ENCODE assay signal across 8 mouse cellular contexts in the genomic region with DNA sequence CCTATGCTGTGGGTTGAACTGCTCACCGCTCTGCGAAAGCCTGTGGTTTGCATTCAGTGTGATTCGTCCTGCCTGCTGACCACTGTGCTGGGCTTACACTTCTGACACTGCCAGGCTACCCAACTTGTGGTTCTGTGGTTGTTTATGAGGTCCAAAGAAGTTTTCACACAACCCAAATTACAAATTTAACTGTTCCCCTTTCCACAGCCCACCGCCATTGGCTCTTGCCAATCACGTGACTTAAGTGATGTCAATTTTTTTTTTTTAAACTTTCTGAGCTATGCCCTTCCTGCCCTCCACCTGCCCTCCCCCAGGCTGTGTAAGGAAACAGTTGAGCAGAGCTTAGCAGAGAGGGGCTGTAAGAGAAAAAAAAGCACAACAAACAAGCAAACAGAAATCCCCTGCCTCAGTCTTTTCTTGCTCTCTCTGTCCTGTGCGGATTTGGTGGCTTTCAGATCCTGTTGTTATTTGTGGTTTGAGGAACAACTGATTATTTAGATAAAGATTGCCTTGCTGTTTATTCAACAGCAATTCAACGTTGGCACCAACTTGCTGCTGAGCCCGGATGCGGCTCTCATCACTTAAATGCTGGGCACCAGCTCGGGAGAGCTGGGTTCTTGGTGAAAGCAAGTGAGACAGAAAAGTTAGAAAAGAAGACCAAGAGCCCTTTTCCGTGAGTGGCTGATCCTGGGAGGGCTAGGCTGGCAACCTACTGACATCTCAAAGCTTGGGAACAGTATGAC. TPM values are rescaled to one million over a fixed set of nuclear protein-coding genes. Genes with fewer than 3 reads are reported as not detected.
DNase-seq lines count a peak whose midpoint lies in the region; ATAC-seq and TF ChIP-seq lines count a peak whose summit lies in the region.
"Had no signal": no experiment of that assay in that cellular context is flagged by ENCODE, and none has a peak within 500 bp of the region (broad histone marks: within the 10 kb centered on the region; RNA-seq: fewer than 3 reads in every experiment).

A gene (minus strand): TSS at position 242 of the 743 bp plus-strand sequence.

- no peak within 1 kb of the TSS for H3K27ac ChIP-seq in stomach, embryonic 15.5 days
- no peak within 1 kb of the TSS for H3K27ac ChIP-seq in stomach, postnatal 0 days (replicated peaks)
- no peak within 1 kb of the TSS for H3K27ac ChIP-seq in embryonic facial prominence, embryonic 15.5 days (replicated peaks)
- peak within 1 kb of the TSS; percentile 16; the same call in 1 of the 2 replicates for H3K27ac ChIP-seq in lung, embryonic 15.5 days
- peak within 1 kb of the TSS; percentile 6; the same call in 1 of the 2 replicates for H3K27ac ChIP-seq in stomach, embryonic 16.5 days (ENCODE audit: low read length)
- H3K27ac ChIP-seq in kidney, embryonic 14.5 days (ENCODE audit: low read depth, low read length): no peak within 1 kb of the TSS
- H3K27ac ChIP-seq: kidney, postnatal 0 days had no signal

- no peaks in the 10 kb centered on the region for H3K9me3 ChIP-seq in stomach, embryonic 15.5 days
- H3K9me3 ChIP-seq in stomach, postnatal 0 days (ENCODE audit: control insufficient read depth, low read length): no peaks in the 10 kb centered on the region
- no peaks in the 10 kb centered on the region for H3K9me3 ChIP-seq in embryonic facial prominence, embryonic 15.5 days (replicated peaks)
- H3K9me3 ChIP-seq in lung, embryonic 15.5 days: no peaks in the 10 kb centered on the region
- H3K9me3 ChIP-seq in stomach, embryonic 16.5 days (replicated peaks; ENCODE audit: control insufficient read depth, low read length): no peaks in the 10 kb centered on the region
- no peaks in the 10 kb centered on the region for H3K9me3 ChIP-seq in kidney, embryonic 14.5 days (ENCODE audit: control insufficient read depth, low read length)

- no peaks in the 10 kb centered on the region for H3K27me3 ChIP-seq in stomach, embryonic 15.5 days (replicated peaks)
- H3K27me3 ChIP-seq in stomach, postnatal 0 days (ENCODE audit: control insufficient read depth, insufficient read depth, low read length): no peaks in the 10 kb centered on the region
- H3K27me3 ChIP-seq in embryonic facial prominence, embryonic 15.5 days: no peaks in the 10 kb centered on the region
- H3K27me3 ChIP-seq in lung, embryonic 15.5 days: no peaks in the 10 kb centered on the region
- H3K27me3 ChIP-seq in stomach, embryonic 16.5 days (ENCODE audit: control insufficient read depth, insufficient read depth, low read length): no peaks in the 10 kb centered on the region
- no peaks in the 10 kb centered on the region; the same call in 1 of the 2 replicates for H3K27me3 ChIP-seq in kidney, embryonic 14.5 days (ENCODE audit: control insufficient read depth, insufficient read depth, low read length)

- H3K4me1 ChIP-seq in stomach, embryonic 15.5 days: 0 out of 2 replicates have a peak, but pooled peaks cover 5% of the 10 kb centered on the region
- H3K4me1 ChIP-seq in stomach, postnatal 0 days (replicated peaks; ENCODE audit: control insufficient read depth, insufficient read depth): no peaks in the 10 kb centered on the region
- peaks cover 31% of the 10 kb centered on the region for H3K4me1 ChIP-seq in embryonic facial prominence, embryonic 15.5 days
- 0 out of 2 replicates have a peak, but pooled peaks cover 14% of the 10 kb centered on the region for H3K4me1 ChIP-seq in lung, embryonic 15.5 days
- no peaks in the 10 kb centered on the region for H3K4me1 ChIP-seq in stomach, embryonic 16.5 days (ENCODE audit: control insufficient read depth, insufficient read depth, low read length)
- 0 out of 2 replicates have a peak, but pooled peaks cover 10% of the 10 kb centered on the region for H3K4me1 ChIP-seq in kidney, embryonic 14.5 days (ENCODE audit: control insufficient read depth, insufficient read depth, low read length)

- no peak for TF ChIP-seq EP300 in stomach, postnatal 0 days (optimal IDR thresholded peaks at IDR 0.05)

- ATAC-seq in stomach, embryonic 15.5 days (ENCODE audit: insufficient read depth, low FRiP score, low read depth): no peak
- ATAC-seq in stomach, postnatal 0 days (ENCODE audit: low FRiP score, low TSS enrichment): no peak
- ATAC-seq in embryonic facial prominence, embryonic 15.5 days (ENCODE audit: insufficient number of reproducible peaks, low FRiP score, low TSS enrichment, low read depth): no peak
- no peak for ATAC-seq in lung, embryonic 15.5 days (ENCODE audit: borderline replicate concordance, extremely low read depth, low FRiP score, low TSS enrichment)
- ATAC-seq in stomach, embryonic 16.5 days (ENCODE audit: insufficient read depth, low FRiP score): no peak
- ATAC-seq in kidney, embryonic 14.5 days (ENCODE audit: low FRiP score, low TSS enrichment): no peak

- H3K36me3 ChIP-seq in stomach, embryonic 15.5 days: no peaks in the 10 kb centered on the region
- no peaks in the 10 kb centered on the region for H3K36me3 ChIP-seq in stomach, postnatal 0 days (ENCODE audit: control insufficient read depth, insufficient read depth, low read length)
- no peaks in the 10 kb centered on the region for H3K36me3 ChIP-seq in embryonic facial prominence, embryonic 15.5 days
- H3K36me3 ChIP-seq in lung, embryonic 15.5 days: no peaks in the 10 kb centered on the region
- no peaks in the 10 kb centered on the region for H3K36me3 ChIP-seq in stomach, embryonic 16.5 days (ENCODE audit: control insufficient read depth, insufficient read depth, low read length)
- no peaks in the 10 kb centered on the region for H3K36me3 ChIP-seq in kidney, embryonic 14.5 days (ENCODE audit: control insufficient read depth, insufficient read depth, low read length)

- no peak for DNase-seq in stomach, postnatal 0 days (ENCODE audit: low spot score)
- no peak for DNase-seq in ovary, adult 18-20 months (ENCODE audit: low spot score)

- H3K4me2 ChIP-seq in stomach, embryonic 15.5 days: no peak within 1 kb of the TSS; the same call in 1 of the 2 replicates
- H3K4me2 ChIP-seq in stomach, postnatal 0 days (replicated peaks; ENCODE audit: low read depth): no peak within 1 kb of the TSS
- no peak within 1 kb of the TSS for H3K4me2 ChIP-seq in embryonic facial prominence, embryonic 15.5 days (replicated peaks)
- H3K4me2 ChIP-seq in lung, embryonic 15.5 days: peak within 1 kb of the TSS; percentile 24
- no peak within 1 kb of the TSS for H3K4me2 ChIP-seq in stomach, embryonic 16.5 days (ENCODE audit: low read depth, low read length)
- H3K4me2 ChIP-seq in kidney, embryonic 14.5 days (replicated peaks; ENCODE audit: low read depth, low read length): no peak within 1 kb of the TSS

- WGBS in stomach, embryonic 15.5 days: 79% methylated on average over 11 of the region's 11 CpGs
- 85% methylated on average over 11 of the region's 11 CpGs for WGBS in stomach, postnatal 0 days
- WGBS in embryonic facial prominence, embryonic 15.5 days: 75% methylated on average over 11 of the region's 11 CpGs
- 83% methylated on average over 11 of the region's 11 CpGs for WGBS in lung, embryonic 15.5 days
- 84% methylated on average over 11 of the region's 11 CpGs for WGBS in stomach, embryonic 16.5 days
- WGBS in kidney, embryonic 14.5 days: 87% methylated on average over 11 of the region's 11 CpGs

- H3K9ac ChIP-seq in stomach, embryonic 15.5 days: no peak within 1 kb of the TSS
- H3K9ac ChIP-seq in stomach, postnatal 0 days (ENCODE audit: low read length): no peak within 1 kb of the TSS
- no peak within 1 kb of the TSS for H3K9ac ChIP-seq in embryonic facial prominence, embryonic 15.5 days
- no peak within 1 kb of the TSS for H3K9ac ChIP-seq in lung, embryonic 15.5 days
- H3K9ac ChIP-seq in stomach, embryonic 16.5 days (ENCODE audit: low read length): no peak within 1 kb of the TSS
- H3K9ac ChIP-seq in kidney, embryonic 14.5 days (ENCODE audit: low read depth, low read length): no peak within 1 kb of the TSS

- peak within 1 kb of the TSS; percentile 7; the same call in 1 of the 2 replicates for H3K4me3 ChIP-seq in stomach, embryonic 15.5 days (replicated peaks)
- no peak within 1 kb of the TSS for H3K4me3 ChIP-seq in stomach, postnatal 0 days (ENCODE audit: low read depth, low read length)
- H3K4me3 ChIP-seq in embryonic facial prominence, embryonic 15.5 days (replicated peaks): no peak within 1 kb of the TSS
- H3K4me3 ChIP-seq in lung, embryonic 15.5 days: 0 out of 2 replicates have a peak within 1 kb of the TSS, but pooled peaks have one; percentile 1
- H3K4me3 ChIP-seq in stomach, embryonic 16.5 days (replicated peaks; ENCODE audit: low read length): peak within 1 kb of the TSS; percentile 15
- H3K4me3 ChIP-seq in kidney, embryonic 14.5 days (ENCODE audit: low read length): no peak within 1 kb of the TSS

- no peak for TF ChIP-seq CTCF in stomach, postnatal 0 days (IDR thresholded peaks at IDR 0.05; ENCODE audit: low read depth)

RNA-seq across cellular contexts. Expression of the gene that starts here (rescaled TPM):
- polyA plus RNA-seq in stomach, embryonic 15.5 days (2015; fragmentation: Nextera tagmentation; extraction: Ambion mirVana): 6.8 and 7.1 TPM in 2 replicates
- polyA plus RNA-seq in stomach, postnatal 0 days (2015; fragmentation: Nextera tagmentation; extraction: Ambion mirVana): 6.4 and 6.5 TPM in 2 replicates
- polyA plus RNA-seq in embryonic facial prominence, embryonic 15.5 days (2015; fragmentation: Nextera tagmentation; extraction: Ambion mirVana): 17.0 and 18.9 TPM in 2 replicates
- 8.1 and 10.6 TPM in 2 replicates for polyA plus RNA-seq in lung, embryonic 15.5 days (2015; fragmentation: Nextera tagmentation; extraction: Ambion mirVana)
- 9.6 TPM in 2 replicates for polyA plus RNA-seq in stomach, embryonic 16.5 days (2015; fragmentation: Nextera tagmentation; extraction: Ambion mirVana)
- 0.90 and 1.3 TPM in 2 replicates for polyA plus RNA-seq in kidney, embryonic 14.5 days (2014; fragmentation: Nextera tagmentation; extraction: Ambion mirVana)

Comparison
In these comparisons a context has a peak if more than half of its experiments do, and no peak if none do; other contexts are left out.
1. H3K27ac ChIP-seq: peak in lung, embryonic 15.5 days (single experiment) and stomach, embryonic 16.5 days (single experiment); none in stomach, embryonic 15.5 days (single experiment), stomach, postnatal 0 days (single experiment), embryonic facial prominence, embryonic 15.5 days (single experiment) and kidney, embryonic 14.5 days (single experiment).
2. H3K4me3 ChIP-seq: peak in stomach, embryonic 15.5 days (single experiment), lung, embryonic 15.5 days (single experiment) and stomach, embryonic 16.5 days (single experiment); none in stomach, postnatal 0 days (single experiment), embryonic facial prominence, embryonic 15.5 days (single experiment) and kidney, embryonic 14.5 days (single experiment).